Mouse (Mus musculus) brain, embryonic 14.5 days (tissue): Measurements from ENCODE around the gene Col26a1.

ENCODE experiments used
- CTCF ChIP-seq: fragments of 200-500 bp; IDR thresholded peaks from 2 replicates; pipeline ENCODE4 v1.5.1; 2012; ENCODE audit warnings: inconsistent platforms, mild to moderate bottlenecking, moderate library complexity, borderline replicate concordance; ENCODE audit not compliant: insufficient read depth, insufficient read length; ENCODE audit errors: extremely low read depth
- POLR2A ChIP-seq: fragments of 200-500 bp; IDR thresholded peaks from 2 replicates; pipeline ENCODE4 v1.6.1; 2012; ENCODE audit warnings: mild to moderate bottlenecking, inconsistent platforms, borderline replicate concordance; ENCODE audit not compliant: poor library complexity, insufficient read depth, insufficient read length, severe bottlenecking; ENCODE audit errors: extremely low read depth

DNA sequence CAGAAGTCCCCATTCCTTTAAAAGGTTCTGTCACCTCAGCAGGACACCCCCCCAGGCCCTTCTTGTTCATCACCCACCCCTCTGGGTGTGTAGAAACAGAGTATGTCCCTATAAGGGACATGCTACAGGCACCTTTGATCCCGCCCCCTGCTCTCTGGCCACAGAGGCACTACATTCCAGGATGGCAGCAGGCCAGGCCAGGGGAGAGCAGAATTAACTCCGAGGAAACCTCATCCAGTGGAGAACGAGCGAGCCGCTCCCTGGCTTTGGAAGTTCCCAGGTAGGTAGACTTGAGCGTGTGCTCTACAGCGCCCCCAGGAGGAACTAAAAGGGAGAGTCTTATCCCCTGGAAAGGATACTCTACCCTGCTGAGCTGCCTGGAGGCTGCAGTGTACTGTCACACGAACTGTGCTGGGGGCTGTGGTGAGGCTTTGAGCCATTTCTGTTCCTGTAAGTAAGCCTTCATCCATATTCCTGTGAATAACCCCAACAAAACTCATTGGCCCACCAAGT lies 118.8 kb downstream of the Col26a1 start:
- TF ChIP-seq CTCF (peak; percentile 23; the same call in 1 of the 2 replicates), POLR2A (no peak)
